Mouse (Mus musculus): Measurements from ENCODE around the gene Hoxa4.

Hoxa4 gene

GRCm38 (mm10) chr6:52216691-52217458 lies 25.3 kb upstream of the Hoxa4 start:
- no peak for DNase-seq

- DNase-seq: no peak
Observed at GRCm38 (mm10) chr6:52215771-52216535, 24.4 kb upstream of the Hoxa4 start.

GRCm38 (mm10) chr6:52215070-52215469 lies 23.5 kb upstream of the Hoxa4 start:
- no peak for DNase-seq

- no peak for DNase-seq
Observed at GRCm38 (mm10) chr6:52214271-52214670, 22.7 kb upstream of the Hoxa4 start.

- DNase-seq: peak; percentile 48
Observed at GRCm38 (mm10) chr6:52213119-52213986, 21.8 kb upstream of the Hoxa4 start, which contains the start of the genes Hoxa3 and Gm28308. Gene Hoxa3 (minus strand): TSS chr6:52213336. Gene Gm28308 (minus strand): TSS chr6:52213339.

- no peak for DNase-seq
Observed at GRCm38 (mm10) chr6:52212556-52213118, 21.1 kb upstream of the Hoxa4 start.

- DNase-seq: no peak
Observed at GRCm38 (mm10) chr6:52211961-52212360, 20.4 kb upstream of the Hoxa4 start.

- peak; percentile 80 for DNase-seq
Observed at GRCm38 (mm10) chr6:52211170-52211935, 19.8 kb upstream of the Hoxa4 start.

GRCm38 (mm10) chr6:52209685-52210046 lies 18.1 kb upstream of the Hoxa4 start:
- no peak for DNase-seq

GRCm38 (mm10) chr6:52208868-52209684 lies 17.5 kb upstream of the Hoxa4 start:
- no peak for DNase-seq

GRCm38 (mm10) chr6:52208072-52208867 lies 16.7 kb upstream of the Hoxa4 start, which contains the start of gene Hoxa6:
Gene Hoxa6 (minus strand): TSS chr6:52208722.
- peak; percentile 60 for DNase-seq

- DNase-seq: no peak
Observed at GRCm38 (mm10) chr6:52207684-52207976, 16.1 kb upstream of the Hoxa4 start.

- DNase-seq: no peak
Observed at GRCm38 (mm10) chr6:52206882-52207683, 15.5 kb upstream of the Hoxa4 start.

GRCm38 (mm10) chr6:52205638-52206621 lies 14.4 kb upstream of the Hoxa4 start:
- DNase-seq: no peak

GRCm38 (mm10) chr6:52205221-52205620 lies 13.7 kb upstream of the Hoxa4 start:
- DNase-seq: no peak

GRCm38 (mm10) chr6:52204050-52204752 lies 12.6 kb upstream of the Hoxa4 start, which contains the start of gene Hoxa5:
Gene Hoxa5 (minus strand): TSS chr6:52204587.
- DNase-seq: peak; percentile 90

GRCm38 (mm10) chr6:52203371-52204049 lies 12.0 kb upstream of the Hoxa4 start:
- no peak for DNase-seq
